Mouse (Mus musculus) brain, embryonic 14.5 days (tissue): ENCODE measurements at regions not wholly inside any gene's neighbourhood (a gene's known extent, or its start where the extent isn't known, plus 50 kb on each side); places are given as distances from the start of the nearest gene placed in this dataset.

ENCODE experiments used
- CTCF ChIP-seq: fragments of 200-500 bp; IDR thresholded peaks from 2 replicates; pipeline ENCODE4 v1.5.1; 2012; ENCODE audit warnings: inconsistent platforms, mild to moderate bottlenecking, moderate library complexity, borderline replicate concordance; ENCODE audit not compliant: insufficient read depth, insufficient read length; ENCODE audit errors: extremely low read depth
- POLR2A ChIP-seq: fragments of 200-500 bp; IDR thresholded peaks from 2 replicates; pipeline ENCODE4 v1.6.1; 2012; ENCODE audit warnings: mild to moderate bottlenecking, inconsistent platforms, borderline replicate concordance; ENCODE audit not compliant: poor library complexity, insufficient read depth, insufficient read length, severe bottlenecking; ENCODE audit errors: extremely low read depth

GRCm38 (mm10) chr13:73071032-73071431, 189.2 kb upstream of the Irx4 start:
- no peak for TF ChIP-seq CTCF
- no peak for TF ChIP-seq POLR2A
